Mouse (Mus musculus): Measurements from ENCODE around the gene Acadl.

The Acadl gene

GRCm38 (mm10) chr1:66862712-66863511, at the start of gene Acadl:
Acadl (minus strand) TSS chr1:66863277.
- DNase-seq = peak; percentile 94

DNA sequence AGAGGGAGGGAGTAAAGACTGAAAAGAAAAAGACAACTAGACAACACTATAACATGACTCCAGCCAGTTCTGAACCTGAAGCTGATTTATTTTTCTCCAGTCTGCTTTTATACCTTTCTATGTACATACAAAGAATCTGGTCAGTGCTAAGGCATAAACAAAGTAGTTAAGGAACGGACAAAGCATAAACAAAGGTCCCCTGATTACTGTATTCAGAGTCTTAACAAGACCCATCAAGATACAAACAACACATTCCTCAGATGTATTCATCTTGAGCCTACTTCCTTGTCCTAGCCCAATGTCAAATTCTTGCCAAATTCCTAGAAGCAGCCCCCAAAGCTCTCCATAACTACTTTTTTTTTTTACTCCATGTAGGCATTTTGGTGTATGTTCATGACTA, 49.2 kb upstream of the Acadl start:
- DNase-seq = no peak

DNA sequence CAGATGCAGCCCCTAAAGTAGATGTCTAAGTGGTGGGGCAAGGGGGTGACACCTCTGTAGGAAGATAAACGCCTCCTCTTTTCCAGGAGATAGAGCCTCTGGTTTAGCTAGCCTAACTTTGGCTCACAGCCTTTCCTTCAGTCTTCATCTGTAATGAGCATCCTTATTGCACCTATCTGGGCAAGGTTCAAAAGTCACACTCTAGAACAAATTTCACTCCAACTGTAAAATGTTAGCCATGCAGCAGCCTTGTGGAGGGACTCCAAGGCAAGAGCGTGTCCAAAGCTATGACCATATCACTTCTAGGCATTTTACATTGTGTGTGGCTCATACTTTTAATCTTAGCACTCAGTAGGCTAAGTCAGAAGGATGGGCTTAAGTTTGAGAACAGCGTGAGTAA, 39.5 kb upstream of the Acadl start:
- no peak for DNase-seq

GRCm38 (mm10) chr1:66900946-66901345, 37.9 kb upstream of the Acadl start:
- DNase-seq = peak; percentile 32

DNA sequence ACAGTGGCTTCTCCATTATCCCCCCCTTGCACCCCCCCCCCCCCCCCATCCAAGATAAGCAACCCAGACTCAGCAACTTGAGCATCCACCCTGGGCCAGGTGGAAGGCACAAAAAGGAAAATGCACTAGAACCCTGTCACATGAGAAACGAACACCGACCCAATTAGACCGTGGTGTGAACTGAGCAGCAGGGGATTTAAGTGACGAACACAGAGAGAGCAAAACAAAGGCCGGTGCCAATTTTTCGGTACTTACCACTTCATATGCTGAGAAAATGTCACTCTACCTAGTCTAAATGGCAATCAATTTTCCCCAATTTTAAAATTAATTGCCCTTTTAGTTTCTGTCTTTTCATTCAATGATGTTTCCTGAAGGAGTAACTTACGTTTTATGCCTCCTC, 35.2 kb upstream of the Acadl start:
- no peak for DNase-seq

GRCm38 (mm10) chr1:66896556-66896955, 33.5 kb upstream of the Acadl start:
- DNase-seq = no peak

GRCm38 (mm10) chr1:66896125-66896524, 33.0 kb upstream of the Acadl start:
- peak; percentile 6 for DNase-seq

- DNase-seq = peak; percentile 69
Measured at GRCm38 (mm10) chr1:66895837-66896118, 32.7 kb upstream of the Acadl start.

DNA sequence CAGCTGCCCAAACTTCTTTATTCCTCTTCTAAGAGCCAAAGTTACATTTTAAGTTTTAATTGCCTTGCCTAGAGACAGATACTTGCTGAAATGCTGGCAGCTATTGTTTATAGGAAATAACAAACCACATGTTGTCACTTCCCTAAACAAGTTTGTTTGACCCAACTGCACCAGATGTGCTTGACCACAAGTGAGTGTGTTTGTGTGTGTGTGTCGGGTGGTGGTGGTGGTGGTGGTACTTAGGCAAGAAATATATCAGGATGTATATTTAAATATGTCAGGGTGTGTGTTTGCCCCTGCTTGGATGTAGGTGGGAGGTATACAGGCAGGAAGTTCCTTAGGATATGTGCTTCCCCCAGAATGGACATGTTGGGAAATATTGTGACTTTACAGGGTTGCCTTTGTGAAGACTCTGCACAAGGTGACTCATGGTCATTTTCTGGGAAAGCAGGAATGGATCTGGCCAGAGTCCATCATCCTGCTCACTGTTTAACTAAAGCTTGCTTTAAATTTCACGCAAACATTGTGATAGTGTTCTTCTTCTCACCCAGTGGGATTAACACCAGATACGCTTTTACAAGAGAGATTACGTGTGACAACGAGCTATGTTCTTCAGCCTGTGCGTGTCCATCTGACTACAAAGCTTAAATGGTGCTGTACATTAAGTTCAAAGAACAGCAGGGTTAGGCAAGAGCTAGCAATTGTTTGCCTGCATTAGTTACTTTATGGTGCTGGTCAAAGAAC, 32.2 kb upstream of the Acadl start:
- no peak for DNase-seq

DNA sequence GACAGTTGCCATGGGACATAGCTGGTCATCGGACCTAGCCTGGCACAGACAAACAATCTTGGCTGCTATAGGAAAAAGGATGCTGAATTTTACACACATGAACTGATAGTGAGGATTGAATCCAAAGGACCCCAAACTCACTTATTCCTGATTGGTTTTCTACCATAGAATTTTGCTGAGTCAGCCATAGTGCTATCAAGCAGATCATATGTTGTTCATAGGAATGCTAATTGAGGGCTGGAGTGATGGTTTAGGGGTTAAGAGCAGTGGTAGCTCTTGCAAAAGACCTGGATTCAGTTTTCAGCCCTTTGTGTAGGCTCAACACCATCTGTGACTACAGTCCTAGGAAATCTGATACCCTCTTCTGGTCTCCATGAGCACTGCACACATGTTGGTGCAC, 24.1 kb upstream of the Acadl start:
- DNase-seq = no peak

DNA sequence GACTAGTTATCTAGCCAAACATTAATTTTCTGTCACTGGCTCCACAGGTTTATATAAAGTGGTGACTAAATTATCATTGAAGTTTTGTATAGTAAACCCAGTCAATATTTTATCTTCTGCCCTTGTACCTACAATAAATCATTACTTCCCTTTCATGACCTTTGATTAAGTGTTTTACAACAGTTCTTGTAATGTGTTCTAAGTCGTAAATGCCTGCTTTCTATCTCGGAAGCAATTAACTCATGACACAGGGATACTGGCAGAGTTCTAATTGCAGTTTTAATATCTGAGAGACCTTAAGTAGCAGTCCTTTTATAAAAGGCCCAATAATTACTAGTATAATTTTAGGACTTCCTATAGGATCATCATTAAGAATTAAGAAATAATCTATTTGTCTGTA, 17.1 kb upstream of the Acadl start:
- no peak for DNase-seq

DNA sequence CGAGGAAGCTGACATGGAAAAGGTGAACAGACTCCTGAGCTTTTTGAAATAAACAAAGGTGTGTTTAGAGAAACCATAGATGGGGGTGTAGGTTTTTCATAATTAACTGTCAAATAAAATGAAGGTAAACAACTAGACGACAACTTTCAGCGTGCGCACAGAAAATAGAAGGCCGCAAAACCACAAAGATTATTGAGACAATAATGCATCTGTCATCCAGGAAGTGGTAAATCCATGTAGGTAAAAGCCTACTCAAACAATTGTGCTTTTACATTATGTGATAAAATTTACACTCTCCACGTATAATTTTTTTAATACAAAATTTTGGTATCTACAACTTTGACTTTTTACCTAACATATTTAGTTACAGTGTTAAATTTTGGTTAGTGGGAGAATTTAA, 11.7 kb upstream of the Acadl start:
- DNase-seq = no peak

DNA sequence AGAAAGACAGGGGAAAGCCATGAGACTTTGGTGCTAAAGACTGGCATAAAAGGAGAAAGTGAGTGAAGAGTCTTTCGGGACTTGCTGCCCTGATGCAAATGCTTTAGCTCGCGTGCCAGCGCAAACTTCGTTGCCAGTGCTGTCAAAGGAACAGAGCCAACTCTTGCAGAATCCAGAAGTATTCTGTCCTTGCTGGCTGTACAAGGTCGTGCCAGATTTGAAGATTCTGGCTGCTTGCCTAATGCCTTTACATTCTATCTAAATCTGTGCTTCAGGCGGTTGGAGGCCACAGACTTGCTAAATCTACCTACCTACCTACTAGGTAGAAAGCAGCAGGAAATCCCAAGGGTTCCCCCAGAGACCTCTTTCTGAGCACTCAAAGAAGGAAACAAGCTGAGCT, 8.5 kb upstream of the Acadl start:
- DNase-seq = peak; percentile 55

- no peak for DNase-seq
Measured at GRCm38 (mm10) chr1:66865633-66866032, 2.6 kb upstream of the Acadl start.

GRCm38 (mm10) chr1:66863741-66864495, 841 bp upstream of the Acadl start:
- no peak for DNase-seq

- no peak for DNase-seq
Measured at GRCm38 (mm10) chr1:66861764-66862672, 1.1 kb downstream of the Acadl start.

DNA sequence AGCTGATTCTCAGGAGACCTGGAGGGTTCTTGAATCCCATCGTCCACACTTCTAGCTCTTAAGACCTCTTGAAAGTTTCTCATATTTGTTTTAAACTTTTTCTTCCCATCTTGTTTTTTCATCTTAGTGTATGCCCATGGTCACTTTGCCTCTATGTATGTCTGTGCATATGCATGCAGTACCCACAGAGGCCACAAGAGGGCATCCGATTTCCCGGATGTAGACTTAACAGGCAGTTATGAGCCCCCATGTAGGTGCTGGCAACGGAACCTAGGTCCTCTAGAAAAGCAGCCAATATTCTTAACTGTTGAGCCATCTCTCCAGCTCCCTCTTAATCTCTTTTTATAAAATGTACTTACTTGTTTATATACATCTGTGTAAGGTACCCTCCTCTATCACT, 15.6 kb downstream of the Acadl start:
- no peak for DNase-seq

- DNase-seq = peak; percentile 35
Measured at GRCm38 (mm10) chr1:66845690-66846318, 17.3 kb downstream of the Acadl start.

GRCm38 (mm10) chr1:66841938-66842337, 21.1 kb downstream of the Acadl start:
- DNase-seq = no peak

DNA sequence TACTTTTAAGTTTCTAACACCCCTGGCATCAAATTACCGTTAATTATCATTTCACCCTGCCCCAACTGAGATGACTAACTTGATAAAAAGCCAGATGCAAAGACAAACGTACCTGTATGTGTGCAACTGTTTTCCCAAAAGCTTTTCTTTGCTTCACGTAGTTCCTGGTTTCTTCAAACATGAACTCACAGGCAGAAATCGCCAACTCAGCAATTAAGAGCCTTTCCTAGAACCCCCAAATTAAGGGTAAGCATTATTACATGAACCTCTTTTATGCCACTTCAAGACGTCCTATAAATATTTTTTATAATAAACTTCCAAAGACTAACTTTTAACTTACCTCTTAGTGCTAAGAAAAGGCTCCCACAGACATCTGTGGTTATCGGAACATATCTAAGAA, 21.6 kb downstream of the Acadl start:
- no peak for DNase-seq

DNA sequence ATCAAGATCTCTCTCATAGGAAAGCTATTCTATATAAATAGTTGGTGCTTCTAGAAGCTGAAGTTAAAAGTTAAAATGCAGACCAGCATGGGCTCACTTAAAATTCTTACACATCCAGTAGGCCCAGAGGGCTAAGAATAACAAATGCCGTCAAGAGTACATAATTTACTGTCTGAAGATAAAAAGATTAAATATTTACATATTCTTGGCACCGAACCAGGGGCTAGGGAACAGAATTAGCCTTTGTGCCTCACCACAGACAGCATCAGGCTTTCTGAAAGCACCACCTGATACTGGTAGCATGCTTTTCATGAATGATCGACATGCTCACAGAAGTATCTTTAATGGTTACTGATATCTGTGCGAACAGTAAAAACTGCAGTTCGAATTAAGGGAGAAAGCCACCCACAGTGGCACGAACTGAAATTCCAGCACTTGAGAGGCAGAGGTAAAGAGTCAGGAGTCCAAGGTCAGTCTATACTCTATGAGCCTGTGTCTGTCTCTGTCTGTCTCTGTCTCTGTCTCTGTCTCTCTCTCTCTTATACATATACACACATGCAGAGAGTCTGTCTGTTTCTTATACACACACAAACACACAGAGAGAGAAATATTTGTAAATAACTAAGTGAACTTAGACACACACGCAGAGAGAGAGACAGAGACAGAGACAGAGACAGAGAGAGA, 23.2 kb downstream of the Acadl start:
- peak; percentile 25 for DNase-seq

GRCm38 (mm10) chr1:66839135-66839534, 23.9 kb downstream of the Acadl start:
- no peak for DNase-seq

All from lung, postnatal 10 days (tissue).